Mouse (Mus musculus): Measurements from ENCODE around the gene Cldn13. TPM values are rescaled to one million over a fixed set of nuclear protein-coding genes. Genes with fewer than 3 reads are reported as not detected.
A peak's percentile ranks its signal among the peaks of the same experiment; 100 is the strongest.

The Cldn13 gene
- total and polyA plus RNA-seq, 3 experiments: 0.10 TPM; not detected in 2

DNA sequence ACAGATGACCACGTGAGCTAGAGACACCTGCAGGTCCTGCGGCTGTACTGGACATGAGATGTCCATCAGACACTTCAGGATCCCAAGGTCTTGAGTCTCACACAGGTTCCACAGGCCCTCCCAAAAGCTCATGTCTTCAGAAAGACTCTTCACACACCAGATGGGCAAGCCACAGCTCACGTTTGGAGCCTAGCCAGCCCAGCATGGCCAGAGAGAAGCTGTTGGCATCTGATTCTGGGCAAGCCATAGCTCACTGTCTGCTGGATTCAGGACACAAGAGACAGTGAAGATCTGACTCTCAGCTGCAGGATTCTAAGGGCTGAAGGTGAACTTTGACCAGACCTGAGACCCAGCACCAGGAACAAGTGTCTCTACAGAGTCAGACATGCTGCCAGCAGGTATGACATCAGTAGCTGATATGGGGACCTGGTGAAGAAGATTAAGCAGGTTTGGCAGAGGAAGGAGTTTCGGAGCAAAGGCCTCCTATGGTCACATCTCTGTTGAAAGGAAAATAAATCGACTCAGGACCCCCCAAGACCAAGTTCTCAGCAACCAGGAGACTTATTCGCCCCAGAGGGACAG lies 4.9 kb upstream of the Cldn13 start:
- intact Hi-C loops (cut with DNase I): no loop called here
- H3K79me2 ChIP-seq (replicated peaks; ENCODE audit: control insufficient read depth, insufficient read depth, low read length): no peaks in the 10 kb centered on the region
- H3K36me3 ChIP-seq (ENCODE audit: control insufficient read depth, insufficient read depth, low read length): no peaks in the 10 kb centered on the region
- TF ChIP-seq EP300 (IDR thresholded peaks at IDR 0.05; ENCODE audit: insufficient read depth, low read depth, low read length) (no peak), CTCF (IDR thresholded peaks at IDR 0.05) (no peak), POLR2A (IDR thresholded peaks at IDR 0.05; ENCODE audit: insufficient read depth, low read depth, low read length) (no peak)
- no peak overlapping the region for H3K27ac ChIP-seq
- no peak overlapping the region for H3K4me3 ChIP-seq
- no peak overlapping the region for H3K9ac ChIP-seq (ENCODE audit: low read depth, low read length)
- 66% methylated on average over 6 of the region's 6 CpGs for WGBS
- no peaks in the 10 kb centered on the region for H3K27me3 ChIP-seq (ENCODE audit: control insufficient read depth, insufficient read depth, low read length)
- DNase-seq: no peak
- no peaks in the 10 kb centered on the region for H3K4me1 ChIP-seq (ENCODE audit: control insufficient read depth, insufficient read depth, low read length)

DNA sequence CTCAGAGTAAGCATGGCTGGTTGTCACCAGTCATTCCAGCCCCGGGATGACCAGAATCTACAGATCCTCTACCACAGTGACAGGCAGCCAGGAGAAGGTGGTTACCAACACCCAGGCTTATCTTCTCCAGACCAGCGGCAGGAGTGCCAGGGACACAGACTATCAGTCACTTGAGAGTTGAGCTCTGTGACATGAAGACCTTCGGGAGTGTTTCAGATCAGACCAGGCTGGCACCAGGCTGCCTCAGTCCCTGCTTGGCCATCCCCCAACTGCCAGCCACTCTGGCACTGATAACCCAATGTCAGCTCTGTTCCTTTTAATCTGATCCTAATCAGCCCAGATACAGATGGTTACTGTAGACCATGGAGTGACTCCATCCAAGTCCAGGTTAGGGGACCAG lies 3.8 kb upstream of the Cldn13 start:
- 0 out of 2 replicates have a peak, but pooled peaks have one; percentile 11 for TF ChIP-seq EP300 (IDR thresholded peaks at IDR 0.05; ENCODE audit: insufficient read depth, low read depth, low read length)
- no peak for TF ChIP-seq CTCF (IDR thresholded peaks at IDR 0.05)
- TF ChIP-seq POLR2A (IDR thresholded peaks at IDR 0.05; ENCODE audit: insufficient read depth, low read depth, low read length): no peak
- intact Hi-C loops (cut with DNase I): no loop called here
- DNase-seq: peak in 1 of 2 experiments; percentile 27
- no peaks in the 10 kb centered on the region for H3K4me1 ChIP-seq (ENCODE audit: control insufficient read depth, insufficient read depth, low read length)
- H3K27me3 ChIP-seq (ENCODE audit: control insufficient read depth, insufficient read depth, low read length): no peaks in the 10 kb centered on the region
- no peak overlapping the region for H3K4me3 ChIP-seq
- H3K79me2 ChIP-seq (replicated peaks; ENCODE audit: control insufficient read depth, insufficient read depth, low read length): no peaks in the 10 kb centered on the region
- H3K27ac ChIP-seq: no peak overlapping the region
- 55% methylated on average over 3 of the region's 3 CpGs for WGBS
- no peak overlapping the region for H3K9ac ChIP-seq (ENCODE audit: low read depth, low read length)
- H3K36me3 ChIP-seq (ENCODE audit: control insufficient read depth, insufficient read depth, low read length): no peaks in the 10 kb centered on the region

DNA sequence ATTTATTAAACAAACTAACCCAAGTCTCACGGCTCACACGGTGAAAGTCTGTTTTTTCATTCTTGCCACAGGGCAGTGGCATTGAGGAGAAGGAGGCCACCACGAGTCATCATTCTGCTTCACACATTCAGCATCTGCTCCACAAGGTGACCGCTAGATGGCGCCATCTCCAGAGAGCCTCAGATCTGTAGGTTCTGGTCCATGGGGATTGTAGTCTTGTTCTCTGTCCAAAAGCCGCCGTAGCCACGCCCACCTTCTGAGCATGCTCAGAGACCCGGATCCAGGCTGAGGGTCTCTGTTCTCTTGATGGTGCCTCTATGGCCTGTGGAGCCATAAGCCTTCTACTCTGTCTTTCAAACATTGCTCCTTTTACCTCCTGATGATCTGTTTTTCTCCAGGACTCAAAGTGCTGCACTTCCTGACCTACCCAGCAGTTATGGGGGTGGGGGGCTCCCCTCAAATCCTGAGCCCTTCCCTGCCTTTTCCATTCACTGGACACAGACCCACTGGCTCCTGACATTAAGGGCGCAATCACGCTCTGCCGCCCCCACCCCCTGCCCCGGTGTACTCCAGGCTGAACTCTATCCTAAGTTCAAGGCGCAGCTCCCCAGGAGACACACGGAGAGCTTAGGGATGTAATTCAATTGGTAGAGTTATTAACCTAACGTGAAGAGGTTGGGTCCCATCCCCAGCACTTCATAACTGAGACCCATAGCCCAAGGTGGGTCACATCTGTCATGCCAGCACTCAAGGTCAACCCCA lies 2.9 kb upstream of the Cldn13 start:
- H3K36me3 ChIP-seq (ENCODE audit: control insufficient read depth, insufficient read depth, low read length): no peaks in the 10 kb centered on the region
- WGBS: 51% methylated on average over 16 of the region's 16 CpGs
- H3K9ac ChIP-seq (ENCODE audit: low read depth, low read length): no peak overlapping the region
- no peak for TF ChIP-seq EP300 (IDR thresholded peaks at IDR 0.05; ENCODE audit: insufficient read depth, low read depth, low read length)
- peak; percentile 79 for TF ChIP-seq CTCF (IDR thresholded peaks at IDR 0.05)
- no peak overlapping the region for H3K4me3 ChIP-seq
- H3K79me2 ChIP-seq (replicated peaks; ENCODE audit: control insufficient read depth, insufficient read depth, low read length): no peaks in the 10 kb centered on the region
- intact Hi-C loops (cut with DNase I): no loop called here
- DNase-seq: peak in 1 of 2 experiments; percentile 56
- no peaks in the 10 kb centered on the region for H3K4me1 ChIP-seq (ENCODE audit: control insufficient read depth, insufficient read depth, low read length)
- H3K27ac ChIP-seq: no peak overlapping the region
- H3K27me3 ChIP-seq (ENCODE audit: control insufficient read depth, insufficient read depth, low read length): no peaks in the 10 kb centered on the region

DNA sequence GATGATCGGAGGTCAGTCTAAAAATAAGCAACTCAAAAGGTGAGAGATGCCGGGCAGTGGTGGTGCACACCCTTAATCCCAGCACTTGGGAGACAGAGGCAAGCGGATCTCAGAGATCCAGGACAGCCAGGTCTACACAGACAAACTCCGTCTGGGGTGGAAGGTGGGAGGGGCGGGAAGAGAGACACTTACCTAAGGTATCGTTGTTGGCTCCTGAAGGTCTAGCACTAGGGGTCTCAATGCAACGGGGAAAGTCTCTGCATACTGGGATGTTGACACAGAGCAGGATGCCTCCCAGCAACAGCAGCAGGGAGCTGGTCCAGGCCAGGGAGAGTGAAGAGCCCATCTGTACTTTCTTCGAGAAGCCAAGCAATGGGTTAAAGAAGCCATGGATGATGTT lies 816 bp downstream of the Cldn13 start:
- no peak overlapping the region for H3K4me3 ChIP-seq
- 78% methylated on average over 8 of the region's 8 CpGs for WGBS
- no peak overlapping the region for H3K27ac ChIP-seq
- DNase-seq: no peak
- TF ChIP-seq CTCF (IDR thresholded peaks at IDR 0.05) (no peak), EP300 (IDR thresholded peaks at IDR 0.05; ENCODE audit: insufficient read depth, low read depth, low read length) (no peak), POLR2A (IDR thresholded peaks at IDR 0.05; ENCODE audit: insufficient read depth, low read depth, low read length) (no peak)
- intact Hi-C loops (cut with DNase I): loop anchor here (5.0 kb wide), 1 partner anchor 368 kb away; no protein-coding TSS in a partner anchor
- H3K9ac ChIP-seq (ENCODE audit: low read depth, low read length): no peak overlapping the region
- no peaks in the 10 kb centered on the region for H3K27me3 ChIP-seq (ENCODE audit: control insufficient read depth, insufficient read depth, low read length)
- H3K36me3 ChIP-seq (ENCODE audit: control insufficient read depth, insufficient read depth, low read length): no peaks in the 10 kb centered on the region
- no peaks in the 10 kb centered on the region for H3K79me2 ChIP-seq (replicated peaks; ENCODE audit: control insufficient read depth, insufficient read depth, low read length)
- no peaks in the 10 kb centered on the region for H3K4me1 ChIP-seq (ENCODE audit: control insufficient read depth, insufficient read depth, low read length)

DNA sequence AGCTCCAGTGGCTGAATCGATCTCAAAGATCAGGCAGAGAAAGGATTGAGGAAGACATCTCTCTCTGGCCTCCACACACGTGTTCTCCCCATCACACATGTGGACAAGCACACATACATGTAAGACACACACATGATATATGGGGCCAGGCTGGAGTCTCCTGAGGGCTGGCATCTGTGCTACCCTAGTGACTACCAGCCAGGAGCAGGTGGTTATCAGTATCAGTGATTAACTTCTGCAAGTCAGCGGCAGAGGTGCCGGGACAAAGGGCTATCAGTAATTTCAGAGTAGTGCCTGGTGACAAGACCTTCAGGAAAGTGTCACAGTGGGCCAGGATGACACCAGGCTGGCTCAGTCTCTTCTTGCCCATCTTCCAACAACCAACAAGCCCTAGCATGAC lies 1.6 kb downstream of the Cldn13 start:
- intact Hi-C loops (cut with DNase I): loop anchor here (5.0 kb wide), 1 partner anchor 369 kb away; no protein-coding TSS in a partner anchor
- Histone ChIP-seq H3K79me2 (replicated peaks; ENCODE audit: control insufficient read depth, insufficient read depth, low read length) (no peaks in the 10 kb centered on the region), H3K9ac (ENCODE audit: low read depth, low read length) (no peak overlapping the region), H3K4me3 (no peak overlapping the region), H3K36me3 (ENCODE audit: control insufficient read depth, insufficient read depth, low read length) (no peaks in the 10 kb centered on the region), H3K27me3 (ENCODE audit: control insufficient read depth, insufficient read depth, low read length) (no peaks in the 10 kb centered on the region), H3K27ac (no peak overlapping the region), H3K4me1 (ENCODE audit: control insufficient read depth, insufficient read depth, low read length) (no peaks in the 10 kb centered on the region)
- no peak for TF ChIP-seq CTCF (IDR thresholded peaks at IDR 0.05)
- TF ChIP-seq EP300 (IDR thresholded peaks at IDR 0.05; ENCODE audit: insufficient read depth, low read depth, low read length): no peak
- no peak for TF ChIP-seq POLR2A (IDR thresholded peaks at IDR 0.05; ENCODE audit: insufficient read depth, low read depth, low read length)
- no peak for DNase-seq
- WGBS: 64% methylated on average over 4 of the region's 4 CpGs

DNA sequence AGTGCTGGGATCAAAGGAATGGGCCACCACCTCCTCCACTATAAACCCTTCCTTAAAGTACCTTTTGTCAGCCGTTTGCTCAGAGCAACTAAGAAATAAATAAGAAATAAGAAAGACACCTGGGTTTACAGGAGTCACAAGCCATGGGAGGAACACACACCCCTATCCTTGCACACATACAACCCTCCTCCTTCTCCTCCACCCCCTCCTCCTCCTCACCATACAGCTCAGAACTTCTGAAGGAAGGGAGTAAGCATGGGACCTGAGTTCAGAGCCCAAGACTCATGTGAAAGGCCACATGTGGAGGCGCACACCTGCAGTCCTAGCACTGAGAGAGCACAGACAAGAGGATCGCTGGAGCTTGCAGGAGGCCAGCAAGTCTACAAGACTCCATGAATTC lies 2.0 kb downstream of the Cldn13 start:
- no peaks in the 10 kb centered on the region for H3K36me3 ChIP-seq (ENCODE audit: control insufficient read depth, insufficient read depth, low read length)
- H3K79me2 ChIP-seq (replicated peaks; ENCODE audit: control insufficient read depth, insufficient read depth, low read length): no peaks in the 10 kb centered on the region
- intact Hi-C loops (cut with DNase I): loop anchor here (5.0 kb wide), 1 partner anchor 369 kb away; no protein-coding TSS in a partner anchor
- H3K4me1 ChIP-seq (ENCODE audit: control insufficient read depth, insufficient read depth, low read length): no peaks in the 10 kb centered on the region
- H3K27ac ChIP-seq: no peak overlapping the region
- TF ChIP-seq CTCF (IDR thresholded peaks at IDR 0.05) (no peak), EP300 (IDR thresholded peaks at IDR 0.05; ENCODE audit: insufficient read depth, low read depth, low read length) (no peak), POLR2A (IDR thresholded peaks at IDR 0.05; ENCODE audit: insufficient read depth, low read depth, low read length) (no peak)
- no peak overlapping the region for H3K4me3 ChIP-seq
- WGBS: 81% methylated on average over 3 of the region's 3 CpGs
- DNase-seq: no peak
- H3K9ac ChIP-seq (ENCODE audit: low read depth, low read length): no peak overlapping the region
- H3K27me3 ChIP-seq (ENCODE audit: control insufficient read depth, insufficient read depth, low read length): no peaks in the 10 kb centered on the region
